Mouse (Mus musculus) myocyte (in vitro differentiated cells): ENCODE data around the gene Insig1. TPM values are rescaled to one million over a fixed set of nuclear protein-coding genes. Genes with fewer than 3 reads are reported as not detected.

Experiments used
- H3K27me3 ChIP-seq: one replicate; pipeline ENCODE4 v1.6.1; 2011; ENCODE audit not compliant: control insufficient read depth, insufficient read depth, insufficient read length
- H3K36me3 ChIP-seq: one replicate; pipeline ENCODE4 v1.6.1; 2011; ENCODE audit not compliant: control insufficient read depth, insufficient read depth
- H3K4me2 ChIP-seq: one replicate; pipeline ENCODE4 v1.6.1; 2011; ENCODE audit warnings: low read depth, control low read depth
- H3K4me3 ChIP-seq: one replicate; pipeline ENCODE4 v1.5.1; 2011; ENCODE audit warnings: mild to moderate bottlenecking, control low read depth, moderate library complexity
- H3K79me2 ChIP-seq: one replicate; pipeline ENCODE4 v1.6.1; 2011; ENCODE audit not compliant: control insufficient read depth, insufficient read depth
- H3ac ChIP-seq: one replicate; pipeline ENCODE4 v1.6.1; 2011; ENCODE audit not compliant: control insufficient read depth, insufficient read length
- CEBPB ChIP-seq: IDR thresholded peaks from 2 replicates; pipeline ENCODE4 v1.6.1; 2011; ENCODE audit warnings: mild to moderate bottlenecking, moderate library complexity; ENCODE audit not compliant: poor library complexity, insufficient read depth, severe bottlenecking
- E2F4 ChIP-seq: IDR thresholded peaks from one replicate; pipeline ENCODE4 v1.6.1; 2011; ENCODE audit warnings: mild to moderate bottlenecking, control low read depth, moderate library complexity; ENCODE audit not compliant: insufficient read depth
- MAX ChIP-seq: IDR thresholded peaks from one replicate; pipeline ENCODE4 v1.6.1; 2011; ENCODE audit warnings: low read depth, mild to moderate bottlenecking, control low read depth
- MYOD1 ChIP-seq, 3 experiments: IDR thresholded peaks; one replicate each; pipeline ENCODE4 v1.6.1; 2011; ENCODE audit warnings: control low read depth in 2 of 3, low read depth in 2 of 3, mild to moderate bottlenecking in 2 of 3, moderate library complexity in 1 of 3; ENCODE audit not compliant: insufficient read length in 2 of 3, control insufficient read depth in 1 of 3
- MYOG ChIP-seq, 3 experiments: IDR thresholded peaks; one replicate each; pipeline ENCODE4 v1.6.1; 2011; ENCODE audit warnings: control low read depth in 2 of 3, low read depth in 2 of 3, mild to moderate bottlenecking in 2 of 3; ENCODE audit not compliant: insufficient read length in 2 of 3, control insufficient read depth in 1 of 3, insufficient read depth in 1 of 3
- POLR2A ChIP-seq: IDR thresholded peaks from one replicate; pipeline ENCODE4 v1.6.1; 2011; ENCODE audit warnings: low read depth, mild to moderate bottlenecking, control low read depth, moderate library complexity; ENCODE audit not compliant: insufficient read length
- POLR2AphosphoS2 ChIP-seq: IDR thresholded peaks from one replicate; pipeline ENCODE4 v1.6.1; 2011; ENCODE audit warnings: low read depth, control low read depth; ENCODE audit not compliant: insufficient read length
- REST ChIP-seq: IDR thresholded peaks from one replicate; pipeline ENCODE4 v1.6.1; 2011; ENCODE audit warnings: mild to moderate bottlenecking, control low read depth, moderate library complexity; ENCODE audit not compliant: insufficient read depth, insufficient read length
- SRF ChIP-seq: IDR thresholded peaks from one replicate; pipeline ENCODE4 v1.6.1; 2011; ENCODE audit warnings: low read depth; ENCODE audit not compliant: control insufficient read depth, insufficient read length
- TCF12 ChIP-seq: IDR thresholded peaks from one replicate; pipeline ENCODE4 v1.6.1; 2011; ENCODE audit warnings: mild to moderate bottlenecking, control low read depth; ENCODE audit not compliant: poor library complexity, insufficient read depth, severe bottlenecking
- TCF3 ChIP-seq: IDR thresholded peaks from one replicate; pipeline ENCODE4 v1.6.1; 2011; ENCODE audit warnings: low read depth, control low read depth; ENCODE audit not compliant: insufficient read length
- USF1 ChIP-seq: IDR thresholded peaks from one replicate; pipeline ENCODE4 v1.6.1; 2011; ENCODE audit warnings: low read depth, mild to moderate bottlenecking, control low read depth, moderate library complexity
- polyA plus RNA-seq: library from polyadenylated mRNA; unstranded; fragments of >200 nt; fragmentation: generic; extraction: Trizol; gene quantifications from one replicate; pipeline ENCODE4 v1.2.1, GENCODE M21; 2012; ENCODE audit warnings: missing spikeins

The Insig1 gene
- polyA plus RNA-seq, 1 experiment, result 67.4 TPM

- Histone ChIP-seq H3K36me3 (peaks cover 7% of the 10 kb centered on the region), H3K4me3 (no peak overlapping the region), H3ac (no peak overlapping the region), H3K79me2 (no peaks in the 10 kb centered on the region), H3K4me2 (no peak overlapping the region), H3K27me3 (no peaks in the 10 kb centered on the region)
- TF ChIP-seq TCF3 (no peak), CEBPB (no peak), POLR2AphosphoS2 (no peak), POLR2A (no peak), TCF12 (no peak), MYOG (IDR thresholded peaks at IDR 0.05; ENCODE audit: control insufficient read depth in 1 of 3, insufficient read depth in 1 of 3, insufficient read length in 2 of 3, low read depth in 2 of 3) (no peak), SRF (no peak), E2F4 (no peak), USF1 (no peak), REST (no peak), MYOD1 (IDR thresholded peaks at IDR 0.05; ENCODE audit: control insufficient read depth in 1 of 3, insufficient read length in 2 of 3, low read depth in 2 of 3) (no peak), MAX (no peak)
Observed at GRCm38 (mm10) chr5:28081822-28082221, 10.7 kb downstream of the Insig1 start.

- TF ChIP-seq E2F4 (no peak), SRF (no peak), MYOD1 (IDR thresholded peaks at IDR 0.05; ENCODE audit: control insufficient read depth in 1 of 3, insufficient read length in 2 of 3, low read depth in 2 of 3) (peak in 1 of 3 experiments; percentile 1), CEBPB (no peak), MAX (no peak), MYOG (IDR thresholded peaks at IDR 0.05; ENCODE audit: control insufficient read depth in 1 of 3, insufficient read depth in 1 of 3, insufficient read length in 2 of 3, low read depth in 2 of 3) (no peak), POLR2AphosphoS2 (no peak), TCF12 (no peak), POLR2A (no peak)
Observed at GRCm38 (mm10) chr5:28082312-28082711, 11.1 kb downstream of the Insig1 start.

GRCm38 (mm10) chr5:28082796-28083195, 11.6 kb downstream of the Insig1 start:
- H3K27me3 ChIP-seq, result no peaks in the 10 kb centered on the region
- H3K36me3 ChIP-seq, result peaks cover 7% of the 10 kb centered on the region
- H3K79me2 ChIP-seq, result no peaks in the 10 kb centered on the region
- TF ChIP-seq TCF12 (no peak), SRF (no peak), CEBPB (no peak), REST (no peak), MYOD1 (IDR thresholded peaks at IDR 0.05; ENCODE audit: control insufficient read depth in 1 of 3, insufficient read length in 2 of 3, low read depth in 2 of 3) (no peak), E2F4 (no peak), POLR2A (no peak), USF1 (no peak), MAX (no peak), POLR2AphosphoS2 (no peak), MYOG (IDR thresholded peaks at IDR 0.05; ENCODE audit: control insufficient read depth in 1 of 3, insufficient read depth in 1 of 3, insufficient read length in 2 of 3, low read depth in 2 of 3) (no peak), TCF3 (no peak)
- H3K4me2 ChIP-seq, result no peak overlapping the region
- H3ac ChIP-seq, result no peak overlapping the region
- no peak overlapping the region for H3K4me3 ChIP-seq

More at GRCm38 (mm10) chr5:28082312-28082711, 11.1 kb downstream of the Insig1 start:
- H3K27me3 ChIP-seq, result no peaks in the 10 kb centered on the region
- no peaks in the 10 kb centered on the region for H3K79me2 ChIP-seq
- H3K4me3 ChIP-seq, result no peak overlapping the region
- no peak overlapping the region for H3K4me2 ChIP-seq
- no peak overlapping the region for H3ac ChIP-seq
- H3K36me3 ChIP-seq, result peaks cover 7% of the 10 kb centered on the region

GRCm38 (mm10) chr5:28084743-28085142, 13.6 kb downstream of the Insig1 start:
- TF ChIP-seq TCF3, result no peak
- no peak for TF ChIP-seq TCF12
- TF ChIP-seq CEBPB, result no peak
- TF ChIP-seq POLR2AphosphoS2, result no peak
- TF ChIP-seq MYOD1 (IDR thresholded peaks at IDR 0.05; ENCODE audit: control insufficient read depth in 1 of 3, insufficient read length in 2 of 3, low read depth in 2 of 3), result no peak
- TF ChIP-seq POLR2A, result no peak
- no peak overlapping the region for H3ac ChIP-seq
- H3K27me3 ChIP-seq, result no peaks in the 10 kb centered on the region
- H3K36me3 ChIP-seq, result no peaks in the 10 kb centered on the region
- H3K79me2 ChIP-seq, result no peaks in the 10 kb centered on the region
- no peak overlapping the region for H3K4me2 ChIP-seq
- H3K4me3 ChIP-seq, result no peak overlapping the region

- Histone ChIP-seq H3K4me3 (no peak overlapping the region), H3ac (no peak overlapping the region), H3K4me2 (no peak overlapping the region), H3K79me2 (no peaks in the 10 kb centered on the region), H3K27me3 (peaks cover 7% of the 10 kb centered on the region), H3K36me3 (no peaks in the 10 kb centered on the region)
- TF ChIP-seq MYOG (IDR thresholded peaks at IDR 0.05; ENCODE audit: control insufficient read depth in 1 of 3, insufficient read depth in 1 of 3, insufficient read length in 2 of 3, low read depth in 2 of 3), result no peak
- no peak for TF ChIP-seq CEBPB
- no peak for TF ChIP-seq MAX
- TF ChIP-seq REST, result no peak
Observed at GRCm38 (mm10) chr5:28090547-28090946, 19.4 kb downstream of the Insig1 start.
